Mouse (Mus musculus) adrenal gland, postnatal 25 days (tissue): ENCODE results near the gene Gm21637. TPM values are rescaled to one million over a fixed set of nuclear protein-coding genes. Genes with fewer than 3 reads are reported as not detected.
"Not testable (repeated sequence)": the region's sequence is repeated elsewhere in the genome, so short reads cannot be mapped to it uniquely, and the experiment has no call there.

Experiments
- DNase-seq: peaks from one replicate; pipeline ENCODE4 v3.0.0; 2021; ENCODE audit warnings: mixed read lengths
- long read RNA-seq: library from polyadenylated mRNA; stranded (forward); transcript quantifications from one replicate; pipeline ENCODE4 v2.0.0, GENCODE M21; 2021
- total RNA-seq: library from RNA; stranded (reverse); gene quantifications from 2 replicates; pipeline ENCODE4 v1.2.3, GENCODE M21; 2021

The Gm21637 gene
- not detected in 2 replicates for total RNA-seq
- long read RNA-seq, result 0 reads

- not testable (repeated sequence) for DNase-seq
Observed at GRCm38 (mm10) chrX:31961744-31962143, at the start of gene Gm21637. TSS of gene Gm21637 (plus strand) at chrX:31962044.

Other genes with a start within 250 kb of the Gm21637 start
- not detected in 2 replicates for gene Btbd35f25, start 244.9 kb upstream of the Gm21637 start, total RNA-seq
- gene Btbd35f22, start 85.8 kb downstream of the Gm21637 start, total RNA-seq, result not detected in 2 replicates